Mouse (Mus musculus): ENCODE data around the gene Blm.
"Not testable (repeated sequence)": the region's sequence is repeated elsewhere in the genome, so short reads cannot be mapped to it uniquely, and the experiment has no call there.

Blm gene

DNA sequence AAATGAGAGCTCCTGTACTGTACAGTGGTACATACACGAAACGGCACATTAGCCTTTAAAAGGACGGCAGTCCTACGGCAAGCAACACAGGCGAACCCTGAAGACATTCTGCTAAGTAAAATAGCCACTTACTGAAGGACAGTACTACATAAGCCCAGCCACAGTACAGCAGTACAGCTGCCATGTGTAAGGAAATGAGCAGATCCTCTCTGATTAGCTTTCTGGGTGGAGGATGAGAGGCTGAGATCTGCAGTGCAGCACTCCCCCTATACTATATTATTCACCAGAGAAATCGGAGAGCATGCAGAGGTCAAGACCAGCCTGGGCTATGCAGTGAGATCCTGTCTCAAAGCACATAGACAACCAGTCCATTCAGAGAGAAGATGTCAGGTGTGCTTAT is 3.8 kb downstream of the Blm start:
- DNase-seq (ENCODE audit: low spot score) = no peak

DNA sequence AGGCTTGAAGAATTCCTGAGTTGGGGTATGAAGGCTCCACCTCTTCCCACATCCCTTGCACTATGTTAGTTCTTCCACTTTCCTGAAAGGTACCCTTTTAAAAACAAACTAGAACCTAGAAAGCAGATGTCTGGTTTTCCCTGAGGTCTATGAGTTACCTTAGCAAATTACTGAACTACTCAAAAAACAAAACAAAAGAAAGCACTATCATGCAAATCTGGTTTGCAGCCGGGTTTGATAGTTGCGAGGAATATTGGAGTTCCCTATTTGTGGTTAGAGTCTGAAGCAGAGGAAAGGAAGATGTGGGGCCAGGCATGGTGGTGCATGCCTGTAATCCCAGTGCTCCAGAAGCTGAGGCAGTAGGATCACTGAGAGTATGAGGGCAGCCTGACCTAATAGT is 4.3 kb downstream of the Blm start:
- DNase-seq (ENCODE audit: low spot score) = no peak

DNA sequence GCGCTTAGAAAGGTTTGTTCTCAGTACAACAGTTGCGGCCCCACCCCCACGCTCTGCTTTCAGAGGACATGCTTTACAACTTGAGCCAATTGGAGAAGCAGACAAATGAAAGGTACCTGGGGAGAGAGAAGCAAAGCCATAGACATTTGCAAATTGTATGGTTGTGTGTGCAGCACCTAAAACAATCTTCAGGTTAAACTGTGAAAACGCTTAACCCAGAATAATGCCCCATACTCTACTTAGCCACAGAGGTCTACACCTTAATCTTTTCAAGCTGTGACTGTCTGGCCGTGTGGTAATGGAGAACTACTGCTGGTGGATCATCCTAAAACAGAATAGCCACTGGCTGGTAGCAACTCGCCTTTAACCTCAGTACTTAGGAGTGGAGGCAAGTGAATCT is 8.2 kb downstream of the Blm start:
- DNase-seq (ENCODE audit: low spot score) = no peak

- no peak for DNase-seq (ENCODE audit: low spot score)
Observed at GRCm38 (mm10) chr7:80512408-80513085, 22.4 kb downstream of the Blm start.

DNA sequence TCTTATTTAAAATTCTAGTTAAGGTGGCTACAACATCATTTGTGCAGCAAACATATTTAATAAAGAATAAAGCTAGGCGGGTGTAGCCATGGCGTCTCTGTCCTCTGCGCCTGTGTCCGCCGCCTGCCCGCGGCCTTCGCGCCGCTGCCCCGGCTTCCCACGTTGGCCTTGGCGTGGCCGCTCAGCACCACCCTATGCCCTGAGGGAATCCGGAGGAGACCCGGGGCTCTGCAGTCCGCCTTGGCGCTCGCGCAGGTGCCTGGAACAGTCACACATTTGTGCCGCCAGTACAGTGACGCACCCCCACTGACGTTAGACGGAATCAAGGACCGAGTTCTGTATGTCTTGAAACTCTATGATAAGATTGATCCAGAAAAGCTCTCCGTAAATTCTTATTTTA is 27.2 kb downstream of the Blm start:
- not testable (repeated sequence) for DNase-seq (ENCODE audit: low spot score)

- DNase-seq (ENCODE audit: low spot score) = no peak
Observed at GRCm38 (mm10) chr7:80506007-80506406, 28.9 kb downstream of the Blm start.

- no peak for DNase-seq (ENCODE audit: low spot score)
Observed at GRCm38 (mm10) chr7:80504920-80505319, 30.0 kb downstream of the Blm start.

DNA sequence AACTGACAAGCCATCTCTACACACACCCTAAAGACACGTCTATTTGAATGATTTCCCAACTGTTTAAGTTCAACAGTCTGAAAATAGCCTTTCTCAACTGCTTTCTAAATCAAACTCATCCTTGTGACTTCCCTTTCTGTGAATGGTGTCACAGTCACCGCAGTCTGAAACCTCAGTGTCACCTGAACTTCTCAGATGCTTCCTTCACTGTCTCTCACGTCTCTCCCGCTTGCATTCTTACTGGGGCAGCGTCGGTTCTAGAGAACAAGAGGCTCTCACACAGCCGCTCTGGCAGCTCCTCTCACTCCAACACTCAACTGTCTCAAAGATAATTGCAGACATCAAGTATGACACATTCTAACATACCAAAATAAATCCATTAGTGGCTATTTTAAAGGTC is 33.9 kb downstream of the Blm start:
- DNase-seq (ENCODE audit: low spot score) = no peak

GRCm38 (mm10) chr7:80500099-80500498 is 34.8 kb downstream of the Blm start:
- DNase-seq (ENCODE audit: low spot score) = no peak

DNA sequence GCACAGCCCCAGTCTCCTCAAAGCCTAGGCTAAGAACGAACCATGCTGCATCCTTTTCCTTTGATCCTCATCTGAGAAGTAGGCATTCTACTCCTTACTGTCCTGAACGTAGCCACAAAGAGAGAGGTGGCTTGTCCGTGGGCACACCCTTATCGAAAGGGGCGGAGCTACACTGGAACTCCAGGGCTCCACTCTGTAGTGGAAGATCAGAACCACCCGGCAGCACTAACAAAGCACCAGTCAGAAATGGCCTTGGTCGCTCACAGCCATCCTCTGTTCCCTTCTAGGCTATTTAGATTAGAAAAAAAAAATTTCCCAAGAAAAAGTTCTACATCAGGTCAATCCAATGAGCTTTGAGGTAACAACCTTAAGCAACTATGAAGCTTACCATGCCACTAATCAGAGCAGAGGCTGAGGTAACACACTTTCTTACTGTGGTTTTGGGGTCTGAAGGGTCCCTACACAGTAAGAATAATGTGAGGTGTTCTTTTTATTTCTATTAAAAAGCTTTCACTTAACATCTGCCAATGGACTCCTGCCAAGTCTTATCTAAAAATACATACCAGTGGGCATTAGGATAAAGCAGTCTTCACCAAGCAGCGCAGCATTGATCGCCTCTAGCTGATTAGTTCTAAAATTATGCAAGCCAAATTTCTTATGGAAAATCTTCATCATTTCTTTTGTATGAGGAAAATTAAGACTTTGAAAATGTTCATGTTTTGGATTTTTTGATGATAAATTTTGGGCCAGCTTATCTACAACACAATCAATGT is 35.5 kb downstream of the Blm start:
- DNase-seq (ENCODE audit: low spot score) = no peak

DNA sequence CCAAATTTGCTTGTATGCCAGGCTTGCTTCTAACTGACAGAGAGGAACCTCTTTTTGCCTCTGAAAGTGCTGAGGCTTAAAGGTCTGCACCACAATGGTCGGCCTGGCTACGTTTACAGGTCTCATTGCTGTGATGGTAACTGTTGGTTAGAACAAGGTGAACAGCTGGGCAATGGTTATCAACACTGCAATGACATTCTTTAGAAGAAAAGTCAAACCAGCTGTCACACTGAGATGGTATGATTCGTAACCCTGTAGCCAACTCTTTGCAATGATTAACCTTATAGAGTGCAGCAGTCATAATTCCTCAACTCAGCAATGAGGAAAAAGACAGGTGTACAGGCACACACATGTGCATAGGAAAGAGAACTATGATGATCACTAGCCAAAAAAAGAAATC is 38.3 kb downstream of the Blm start:
- DNase-seq (ENCODE audit: low spot score) = no peak

DNA sequence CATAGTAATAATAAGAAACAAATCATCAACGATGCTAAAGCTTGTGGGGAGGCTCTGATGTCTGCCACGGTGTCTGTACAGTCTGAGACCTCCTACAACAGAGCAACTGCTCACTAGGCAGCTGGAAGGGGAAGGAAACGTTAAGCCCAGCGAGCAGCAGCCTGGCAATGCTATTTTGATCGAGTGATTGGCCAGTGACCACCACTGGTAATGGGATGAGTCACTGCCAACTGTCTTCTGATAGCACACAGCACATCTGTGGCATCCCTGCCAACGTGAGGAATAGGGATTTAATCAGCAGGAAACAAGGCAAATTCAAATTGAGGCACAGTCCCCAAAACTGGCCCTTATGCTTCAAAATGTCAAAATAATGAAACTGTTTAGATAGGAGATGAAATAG is 39.7 kb downstream of the Blm start:
- DNase-seq (ENCODE audit: low spot score) = no peak

DNA sequence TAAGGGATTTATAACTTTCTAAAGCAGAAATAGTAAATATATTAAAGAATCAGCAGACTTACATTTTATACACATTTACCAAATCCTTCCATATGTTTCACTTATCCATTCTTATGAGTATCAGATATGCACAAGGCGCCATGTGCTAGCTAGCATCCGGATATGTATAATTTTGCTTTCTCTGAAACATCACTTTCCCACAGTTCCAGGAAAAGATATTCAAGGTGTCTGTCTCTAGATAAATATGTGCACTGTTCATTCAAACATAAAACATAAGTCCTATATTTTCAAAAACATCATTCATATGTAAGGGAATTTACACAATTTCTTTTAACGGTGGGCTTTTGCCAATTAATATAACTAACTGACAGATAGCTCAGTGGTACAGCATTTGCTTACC is 42.9 kb downstream of the Blm start:
- no peak for DNase-seq (ENCODE audit: low spot score)

DNA sequence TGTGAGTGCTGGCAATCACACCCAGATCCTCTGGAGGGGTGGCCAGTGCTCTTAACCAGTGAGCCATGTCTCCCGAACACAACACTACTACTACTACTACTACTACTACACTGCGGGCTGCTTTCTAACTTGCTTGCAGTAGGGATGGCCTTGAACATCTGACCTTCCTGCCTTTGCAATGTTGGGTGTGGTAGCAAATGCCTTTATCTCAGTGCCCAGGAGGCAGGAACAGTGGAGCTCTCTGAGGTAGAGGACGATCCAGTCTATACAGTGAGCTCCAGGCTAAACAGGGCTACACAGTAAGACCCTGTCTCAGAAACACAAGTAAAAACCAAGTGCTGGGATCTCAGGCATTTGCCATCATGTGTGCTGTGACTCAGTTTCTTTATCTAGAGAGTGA is 43.8 kb downstream of the Blm start:
- DNase-seq (ENCODE audit: low spot score) = no peak

- DNase-seq (ENCODE audit: low spot score) = no peak
Observed at GRCm38 (mm10) chr7:80490351-80490750, 44.6 kb downstream of the Blm start.

DNA sequence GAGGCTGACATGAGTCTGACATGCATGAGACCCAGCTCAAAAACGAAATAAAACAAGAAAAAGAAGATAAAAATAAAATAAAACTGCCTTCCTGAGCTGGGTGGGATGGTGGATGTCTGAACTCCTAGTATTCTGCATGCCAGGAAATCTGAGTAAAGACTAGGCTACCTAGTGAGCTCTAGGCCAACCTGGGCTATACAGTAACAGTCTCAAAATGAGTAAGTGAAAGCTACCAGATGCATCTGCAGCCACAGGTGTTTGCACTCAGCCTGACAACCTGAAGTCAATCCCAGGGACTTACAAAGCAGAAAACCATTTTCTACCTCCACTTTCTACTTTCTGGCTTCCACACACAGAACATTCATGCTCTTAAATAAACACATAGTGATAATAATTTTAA is 45.5 kb downstream of the Blm start:
- no peak for DNase-seq (ENCODE audit: low spot score)

GRCm38 (mm10) chr7:80487239-80487638 is 47.7 kb downstream of the Blm start:
- no peak for DNase-seq (ENCODE audit: low spot score)

DNA sequence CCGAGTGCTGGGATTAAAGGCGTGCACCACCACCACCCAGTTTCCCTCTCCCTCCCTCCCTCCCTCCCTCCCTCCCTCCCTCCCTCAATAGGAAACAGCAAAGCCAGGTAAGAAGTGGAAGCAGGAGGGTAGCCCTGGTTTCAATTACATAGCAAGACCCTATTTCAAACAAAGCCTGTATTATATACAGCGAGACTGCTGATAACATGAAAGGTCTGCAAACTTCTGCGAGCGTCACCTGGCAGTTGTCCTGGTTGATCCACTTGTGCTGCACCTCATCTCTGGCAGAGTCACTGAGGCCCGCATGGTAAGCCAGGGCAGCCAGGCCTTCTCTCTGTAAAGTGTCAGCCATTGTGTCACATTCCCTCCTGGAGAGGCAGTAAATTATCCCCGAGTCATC is 54.8 kb downstream of the Blm start:
- DNase-seq (ENCODE audit: low spot score) = no peak

- DNase-seq (ENCODE audit: low spot score) = no peak
Observed at GRCm38 (mm10) chr7:80473837-80474236, 61.1 kb downstream of the Blm start.

DNA sequence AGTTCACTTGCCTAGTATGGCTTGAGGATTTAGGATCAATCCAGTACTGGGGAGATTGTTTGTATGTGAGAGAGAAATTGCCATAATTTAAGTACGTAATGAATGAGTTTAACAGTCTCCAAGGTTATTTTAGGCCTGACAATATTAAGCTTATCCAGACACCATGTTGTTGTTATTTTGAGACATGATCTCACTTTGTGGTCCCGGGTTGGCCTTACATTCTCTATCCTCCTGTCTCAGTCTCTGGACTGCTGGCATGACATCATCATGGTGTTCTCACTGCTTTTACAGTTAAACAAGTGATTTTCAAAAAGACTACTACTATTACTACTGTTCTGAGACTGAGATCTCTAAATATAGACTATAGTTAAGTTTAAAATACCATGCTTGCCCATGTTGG is 66.1 kb downstream of the Blm start:
- no peak for DNase-seq (ENCODE audit: low spot score)

DNA sequence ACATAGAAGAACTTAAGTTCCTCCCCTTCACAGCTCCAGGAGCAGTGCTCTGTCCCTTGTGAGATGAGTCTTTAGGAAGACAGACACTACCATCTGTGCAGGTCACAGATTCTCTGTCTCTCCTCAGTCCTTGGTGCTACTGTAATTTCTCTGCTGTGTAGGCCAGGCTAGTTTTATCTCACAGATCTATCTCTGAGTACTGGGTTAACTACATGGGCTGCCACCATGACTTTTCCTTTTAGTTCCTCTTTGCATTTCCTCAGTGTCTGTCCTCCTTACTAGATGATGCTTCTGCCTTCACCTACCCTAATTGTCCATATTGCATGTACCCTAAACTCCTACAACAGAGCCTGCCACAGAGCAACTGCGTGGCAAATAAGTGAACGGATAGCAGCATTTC is 67.6 kb downstream of the Blm start:
- DNase-seq (ENCODE audit: low spot score) = no peak

GRCm38 (mm10) chr7:80464831-80465230 is 70.1 kb downstream of the Blm start:
- no peak for DNase-seq (ENCODE audit: low spot score)

DNA sequence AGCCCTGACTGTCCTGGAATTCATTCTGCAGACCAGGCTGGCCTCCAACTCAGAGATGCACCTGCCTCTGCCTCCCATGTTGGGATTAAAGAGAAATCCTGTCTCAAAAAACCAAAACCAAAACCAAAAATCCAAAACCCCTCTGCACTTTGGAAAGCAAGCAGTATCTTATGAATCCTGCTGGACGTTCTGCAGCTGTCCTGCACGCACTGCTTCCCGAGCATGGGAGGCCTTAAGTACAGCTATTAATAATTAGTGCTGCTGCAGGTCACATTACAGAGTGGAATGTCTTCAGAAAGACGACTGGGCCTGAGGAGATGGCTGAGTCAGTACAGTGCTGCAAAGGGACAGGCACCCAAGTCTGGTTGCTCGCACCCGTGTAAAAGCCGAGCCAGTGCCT is 73.0 kb downstream of the Blm start:
- no peak for DNase-seq (ENCODE audit: low spot score)

- DNase-seq (ENCODE audit: low spot score) = no peak
Observed at GRCm38 (mm10) chr7:80460892-80461291, 74.0 kb downstream of the Blm start.

Measured in yolk sac, embryonic 10.5 days (tissue).